Mouse (Mus musculus): ENCODE data around the gene Immp2l. TPM values are rescaled to one million over a fixed set of nuclear protein-coding genes. Genes with fewer than 3 reads are reported as not detected.

Immp2l gene
- polyA plus RNA-seq, 1 experiment from 2014 or later = 7.4 TPM

DNA sequence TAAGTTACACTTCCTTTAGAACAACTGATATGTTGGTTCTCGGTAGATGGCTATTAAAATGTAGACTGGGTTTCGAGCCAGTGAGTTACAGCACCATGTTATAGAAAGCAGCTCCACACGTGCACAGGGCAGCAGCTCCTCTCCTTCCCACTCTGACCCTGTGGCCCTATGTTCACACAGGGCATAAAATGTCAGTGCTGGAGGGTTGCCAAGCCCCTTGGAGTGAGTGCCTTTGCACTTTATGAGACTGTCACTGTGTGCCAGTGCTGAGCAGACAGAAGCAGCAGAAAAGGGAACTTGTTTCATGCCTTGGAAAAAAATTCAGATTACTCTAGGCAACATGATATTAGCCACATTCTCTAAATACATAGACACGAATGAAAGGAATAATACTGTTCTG lies 414.6 kb downstream of the Immp2l start:
- no peak overlapping the region for H3K9ac ChIP-seq
- H3K9me3 ChIP-seq (ENCODE audit: control insufficient read depth, low read length) = no peaks in the 10 kb centered on the region
- ATAC-seq (ENCODE audit: low FRiP score) (no peak; the same call in 1 of the 2 replicates), DNase-seq (ENCODE audit: low spot score) (no peak)
- no peaks in the 10 kb centered on the region for H3K27me3 ChIP-seq (ENCODE audit: control insufficient read depth, insufficient read depth, low read length)
- H3K4me1 ChIP-seq (replicated peaks; ENCODE audit: control insufficient read depth, insufficient read depth, low read length) = no peaks in the 10 kb centered on the region
- no peak overlapping the region for H3K4me2 ChIP-seq (replicated peaks)
- 60% methylated on average over 4 of the region's 4 CpGs for WGBS
- H3K4me3 ChIP-seq (replicated peaks; ENCODE audit: low read length) = no peak overlapping the region
- no peaks in the 10 kb centered on the region for H3K36me3 ChIP-seq (replicated peaks; ENCODE audit: control insufficient read depth, insufficient read depth)
- H3K27ac ChIP-seq = no peak overlapping the region

DNA sequence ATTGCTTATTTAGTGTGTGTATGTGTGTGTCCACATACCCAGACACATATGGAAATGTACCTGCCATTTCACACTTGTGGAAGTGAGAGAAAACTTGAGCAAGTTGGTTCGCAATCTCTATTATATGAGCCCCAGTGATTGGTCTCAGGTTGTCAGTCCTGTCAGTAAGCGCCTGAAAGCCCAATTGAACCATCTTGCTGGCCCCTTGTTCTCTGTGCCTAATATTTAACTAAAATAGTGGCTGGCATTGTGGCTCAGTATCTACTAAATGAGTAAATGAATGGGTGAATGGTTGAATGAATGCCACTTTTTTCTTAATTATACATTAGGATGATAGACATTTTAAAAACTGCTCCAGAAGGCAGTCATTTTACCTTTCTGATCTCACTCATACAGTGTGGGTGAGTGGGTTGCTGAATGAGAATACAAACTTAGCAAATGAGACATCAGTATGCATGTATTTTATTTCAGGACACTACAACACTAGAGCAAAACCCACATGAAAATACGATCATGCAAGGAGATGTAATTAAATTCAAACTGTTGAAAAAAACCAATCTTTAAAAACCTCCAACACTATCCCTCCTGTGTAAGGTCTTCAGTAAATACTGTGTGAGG lies 444.6 kb downstream of the Immp2l start:
- 88% methylated on average over 3 of the region's 3 CpGs for WGBS
- Histone ChIP-seq H3K4me1 (replicated peaks; ENCODE audit: control insufficient read depth, insufficient read depth, low read length) (peaks cover 4% of the 10 kb centered on the region; the same call in 1 of the 2 replicates), H3K4me2 (replicated peaks) (no peak overlapping the region), H3K27me3 (ENCODE audit: control insufficient read depth, insufficient read depth, low read length) (no peaks in the 10 kb centered on the region), H3K36me3 (replicated peaks; ENCODE audit: control insufficient read depth, insufficient read depth) (no peaks in the 10 kb centered on the region), H3K9ac (no peak overlapping the region), H3K9me3 (ENCODE audit: control insufficient read depth, low read length) (no peaks in the 10 kb centered on the region), H3K27ac (no peak overlapping the region), H3K4me3 (replicated peaks; ENCODE audit: low read length) (no peak overlapping the region)
- no peak for DNase-seq (ENCODE audit: low spot score)
- no peak for ATAC-seq (ENCODE audit: low FRiP score)

DNA sequence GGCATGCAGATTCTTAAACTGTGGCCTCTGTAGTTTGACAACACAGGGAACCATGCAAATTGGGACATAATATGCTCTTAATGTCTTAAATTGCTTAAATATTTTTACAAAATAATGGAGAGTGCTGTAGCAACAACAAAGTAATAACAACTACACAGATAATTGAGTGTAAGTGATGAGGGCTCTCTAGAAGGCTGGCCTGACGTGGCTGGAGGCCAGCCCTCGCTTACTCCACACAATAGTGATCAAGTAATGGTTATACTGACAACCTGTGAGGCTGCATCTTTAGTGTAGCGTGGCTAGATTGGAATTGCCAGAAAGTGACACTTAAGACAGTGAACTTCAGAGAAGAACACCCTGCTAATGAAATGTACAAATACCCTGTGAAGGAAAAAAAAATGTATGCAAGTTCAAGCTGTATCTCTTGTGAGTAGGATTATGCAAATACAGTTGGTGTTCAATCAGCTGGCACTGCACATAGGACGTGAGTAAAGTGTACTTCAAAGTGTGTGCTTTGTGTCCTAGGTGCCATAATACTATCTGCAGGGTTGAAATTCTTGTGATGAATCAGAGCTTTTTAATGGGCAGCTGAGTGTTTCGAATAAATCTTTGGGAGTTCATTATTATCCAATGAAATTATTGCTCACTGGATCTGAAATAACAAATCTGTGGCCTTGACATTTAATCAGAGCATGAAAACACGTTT lies 445.4 kb downstream of the Immp2l start:
- H3K4me1 ChIP-seq (replicated peaks; ENCODE audit: control insufficient read depth, insufficient read depth, low read length) = peaks cover 4% of the 10 kb centered on the region; the same call in 1 of the 2 replicates
- H3K9ac ChIP-seq = no peak overlapping the region
- no peaks in the 10 kb centered on the region for H3K27me3 ChIP-seq (ENCODE audit: control insufficient read depth, insufficient read depth, low read length)
- no peak overlapping the region for H3K4me2 ChIP-seq (replicated peaks)
- H3K36me3 ChIP-seq (replicated peaks; ENCODE audit: control insufficient read depth, insufficient read depth) = no peaks in the 10 kb centered on the region
- H3K27ac ChIP-seq = no peak overlapping the region
- no peak overlapping the region for H3K4me3 ChIP-seq (replicated peaks; ENCODE audit: low read length)
- WGBS = 55% methylated on average over 6 of the region's 6 CpGs
- no peak for DNase-seq (ENCODE audit: low spot score)
- ATAC-seq (ENCODE audit: low FRiP score) = no peak
- H3K9me3 ChIP-seq (ENCODE audit: control insufficient read depth, low read length) = no peaks in the 10 kb centered on the region

DNA sequence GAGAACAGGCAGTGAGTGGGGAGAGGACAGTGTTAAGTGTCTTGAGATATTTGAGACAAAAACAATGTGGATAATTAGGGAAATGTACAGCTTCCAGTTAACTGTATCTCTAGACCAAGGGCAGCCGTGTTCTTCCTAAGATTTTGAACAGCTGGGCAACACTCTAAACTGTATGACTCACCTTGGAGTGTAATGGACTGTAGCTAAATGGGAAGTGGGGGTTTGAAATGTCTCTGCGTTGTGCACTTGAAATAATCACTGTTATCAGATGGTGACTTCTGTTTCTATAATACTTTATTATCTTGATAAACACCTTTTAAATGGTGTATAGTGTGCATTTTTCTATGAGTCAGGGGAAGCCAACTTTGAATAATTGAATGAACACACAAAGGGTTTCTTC lies 457.6 kb downstream of the Immp2l start:
- 63% methylated on average over 2 of the region's 2 CpGs for WGBS

DNA sequence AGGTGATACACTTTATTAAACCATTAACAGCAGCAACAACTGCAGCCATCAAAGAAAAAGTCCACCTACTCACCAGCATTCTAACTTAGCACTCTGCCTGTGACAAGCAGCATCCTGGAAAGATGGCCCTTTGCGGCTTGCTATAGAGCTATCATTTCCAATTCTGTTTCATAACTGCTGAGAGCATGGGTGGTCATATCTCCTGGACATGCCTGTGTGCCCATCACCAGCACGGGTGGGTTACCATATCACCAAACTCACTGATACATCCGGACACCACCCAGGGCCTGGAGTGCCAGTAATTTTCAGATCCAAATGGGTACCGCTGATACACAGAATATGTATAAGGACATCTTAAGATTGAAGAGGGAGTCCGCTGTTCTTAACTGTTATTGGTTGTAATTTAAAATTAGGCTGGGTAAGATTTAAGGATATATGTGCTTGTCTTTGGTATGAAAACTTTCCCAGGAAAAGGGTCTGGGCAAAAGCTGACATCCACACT lies 459.3 kb downstream of the Immp2l start:
- H3K36me3 ChIP-seq (replicated peaks; ENCODE audit: control insufficient read depth, insufficient read depth) = no peaks in the 10 kb centered on the region
- peak overlapping the region; percentile 76 for H3K4me2 ChIP-seq (replicated peaks)
- H3K9ac ChIP-seq = peak overlapping the region; percentile 80
- H3K4me1 ChIP-seq (replicated peaks; ENCODE audit: control insufficient read depth, insufficient read depth, low read length) = peaks cover 22% of the 10 kb centered on the region
- ATAC-seq (ENCODE audit: low FRiP score) = no peak
- peak overlapping the region; percentile 88 for H3K27ac ChIP-seq
- 67% methylated on average over 5 of the region's 5 CpGs for WGBS
- no peak for DNase-seq (ENCODE audit: low spot score)
- H3K27me3 ChIP-seq (ENCODE audit: control insufficient read depth, insufficient read depth, low read length) = no peaks in the 10 kb centered on the region
- peak overlapping the region; percentile 55 for H3K4me3 ChIP-seq (replicated peaks; ENCODE audit: low read length)
- H3K9me3 ChIP-seq (ENCODE audit: control insufficient read depth, low read length) = no peaks in the 10 kb centered on the region

More for the DNA sequence above, 457.6 kb downstream of the Immp2l start:
- ATAC-seq (ENCODE audit: low FRiP score) = no peak
- Histone ChIP-seq H3K9ac (no peak overlapping the region), H3K4me3 (replicated peaks; ENCODE audit: low read length) (no peak overlapping the region), H3K27me3 (ENCODE audit: control insufficient read depth, insufficient read depth, low read length) (no peaks in the 10 kb centered on the region), H3K4me1 (replicated peaks; ENCODE audit: control insufficient read depth, insufficient read depth, low read length) (peaks cover 19% of the 10 kb centered on the region), H3K9me3 (ENCODE audit: control insufficient read depth, low read length) (no peaks in the 10 kb centered on the region), H3K36me3 (replicated peaks; ENCODE audit: control insufficient read depth, insufficient read depth) (no peaks in the 10 kb centered on the region), H3K4me2 (replicated peaks) (peak overlapping the region; percentile 76), H3K27ac (no peak overlapping the region)
- no peak for DNase-seq (ENCODE audit: low spot score)

DNA sequence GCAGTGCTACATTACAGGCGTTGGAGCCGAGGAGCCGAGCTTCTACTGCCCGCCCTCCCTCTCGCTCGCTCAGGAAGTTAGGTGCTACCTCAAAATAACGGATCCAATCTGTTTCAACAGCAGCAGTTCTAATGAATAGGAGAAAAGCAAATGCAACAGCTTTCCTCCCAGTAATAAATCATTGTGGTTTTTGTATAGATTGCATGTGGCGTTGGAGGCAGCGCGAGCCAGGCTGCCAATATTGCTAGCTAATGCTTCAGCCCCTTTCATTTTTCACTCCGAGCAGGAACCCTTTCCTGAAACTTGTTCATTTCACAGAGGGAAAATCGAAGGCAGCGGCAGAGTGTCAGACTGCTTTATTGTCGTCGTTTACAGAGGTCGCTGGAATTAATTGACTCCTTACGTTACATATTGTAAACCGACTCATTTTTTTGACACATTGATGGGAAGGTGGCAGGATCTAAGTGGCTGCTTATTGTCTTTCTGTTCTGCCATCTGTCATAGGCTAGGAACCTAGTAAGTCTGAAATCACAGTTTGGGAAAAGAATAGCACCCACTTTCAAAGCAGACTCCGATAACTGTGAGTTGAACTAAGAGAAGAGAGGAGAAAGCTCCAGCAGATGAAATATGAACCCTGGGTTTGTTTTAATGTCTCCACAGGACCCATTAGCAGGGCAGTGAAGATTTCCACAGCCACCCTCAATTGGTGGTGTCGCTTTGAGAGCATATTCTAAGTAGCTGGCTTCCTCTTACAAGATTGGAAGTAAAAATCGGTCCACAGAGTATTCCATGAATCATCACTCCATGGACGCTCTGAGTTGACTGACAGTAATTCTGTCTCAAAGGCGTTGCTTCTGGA lies 459.9 kb downstream of the Immp2l start:
- H3K9me3 ChIP-seq (ENCODE audit: control insufficient read depth, low read length) = no peaks in the 10 kb centered on the region
- H3K9ac ChIP-seq = peak overlapping the region; percentile 80
- H3K27ac ChIP-seq = peak overlapping the region; percentile 88
- H3K4me2 ChIP-seq (replicated peaks) = peak overlapping the region; percentile 76
- peak overlapping the region; percentile 55 for H3K4me3 ChIP-seq (replicated peaks; ENCODE audit: low read length)
- peak; percentile 62 for DNase-seq (ENCODE audit: low spot score)
- peaks cover 22% of the 10 kb centered on the region for H3K4me1 ChIP-seq (replicated peaks; ENCODE audit: control insufficient read depth, insufficient read depth, low read length)
- ATAC-seq (ENCODE audit: low FRiP score) = no peak
- no peaks in the 10 kb centered on the region for H3K36me3 ChIP-seq (replicated peaks; ENCODE audit: control insufficient read depth, insufficient read depth)
- no peaks in the 10 kb centered on the region for H3K27me3 ChIP-seq (ENCODE audit: control insufficient read depth, insufficient read depth, low read length)
- 21% methylated on average over 23 of the region's 23 CpGs for WGBS

DNA sequence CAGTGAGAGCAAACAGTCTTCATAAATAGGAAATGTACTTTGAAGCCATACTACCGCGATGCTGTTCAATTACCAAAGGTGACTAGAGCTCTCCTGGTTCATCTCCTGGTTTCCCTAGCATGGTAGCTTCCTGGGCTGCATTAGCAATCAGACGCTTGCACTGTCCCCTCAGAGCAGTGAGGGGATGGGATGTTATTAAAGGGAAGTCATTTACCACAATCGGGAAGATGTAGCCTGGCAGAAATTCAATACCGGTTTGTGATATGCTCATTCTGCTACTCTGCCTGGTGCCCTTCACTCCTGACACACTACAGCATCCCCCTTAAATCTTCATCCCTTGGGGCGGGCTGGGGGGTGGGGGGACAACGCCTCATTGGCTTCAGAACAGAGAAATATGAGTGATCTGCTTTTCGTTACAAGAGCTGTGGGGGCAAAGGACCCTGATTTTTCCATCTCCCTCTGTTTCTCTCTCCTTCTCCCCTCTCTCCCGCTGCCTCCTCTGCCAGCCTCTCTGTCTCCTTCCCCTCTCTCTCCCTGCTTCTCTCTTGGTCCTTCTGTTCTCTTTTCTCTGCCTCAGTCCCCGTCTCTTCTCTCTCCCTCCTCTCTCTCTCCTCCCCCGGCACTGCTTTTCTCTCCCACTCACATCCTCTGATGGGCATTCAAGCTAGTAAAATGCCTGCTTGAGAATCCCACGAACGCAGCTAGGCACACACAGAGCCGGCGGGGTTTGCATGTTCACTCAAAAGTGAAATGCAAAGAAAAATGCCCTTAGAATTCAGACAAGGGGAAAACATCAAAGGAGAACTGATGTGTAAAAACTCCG lies 461.0 kb downstream of the Immp2l start:
- peak overlapping the region; percentile 80 for H3K9ac ChIP-seq
- H3K36me3 ChIP-seq (replicated peaks; ENCODE audit: control insufficient read depth, insufficient read depth) = no peaks in the 10 kb centered on the region
- H3K27ac ChIP-seq = peak overlapping the region; percentile 88
- no peaks in the 10 kb centered on the region for H3K27me3 ChIP-seq (ENCODE audit: control insufficient read depth, insufficient read depth, low read length)
- DNase-seq (ENCODE audit: low spot score) = peak; percentile 65
- no peaks in the 10 kb centered on the region for H3K9me3 ChIP-seq (ENCODE audit: control insufficient read depth, low read length)
- ATAC-seq (ENCODE audit: low FRiP score) = peak; percentile 49
- H3K4me2 ChIP-seq (replicated peaks) = peak overlapping the region; percentile 76
- H3K4me3 ChIP-seq (replicated peaks; ENCODE audit: low read length) = peak overlapping the region; percentile 55
- WGBS = 10% methylated on average over 16 of the region's 16 CpGs
- H3K4me1 ChIP-seq (replicated peaks; ENCODE audit: control insufficient read depth, insufficient read depth, low read length) = peaks cover 22% of the 10 kb centered on the region

DNA sequence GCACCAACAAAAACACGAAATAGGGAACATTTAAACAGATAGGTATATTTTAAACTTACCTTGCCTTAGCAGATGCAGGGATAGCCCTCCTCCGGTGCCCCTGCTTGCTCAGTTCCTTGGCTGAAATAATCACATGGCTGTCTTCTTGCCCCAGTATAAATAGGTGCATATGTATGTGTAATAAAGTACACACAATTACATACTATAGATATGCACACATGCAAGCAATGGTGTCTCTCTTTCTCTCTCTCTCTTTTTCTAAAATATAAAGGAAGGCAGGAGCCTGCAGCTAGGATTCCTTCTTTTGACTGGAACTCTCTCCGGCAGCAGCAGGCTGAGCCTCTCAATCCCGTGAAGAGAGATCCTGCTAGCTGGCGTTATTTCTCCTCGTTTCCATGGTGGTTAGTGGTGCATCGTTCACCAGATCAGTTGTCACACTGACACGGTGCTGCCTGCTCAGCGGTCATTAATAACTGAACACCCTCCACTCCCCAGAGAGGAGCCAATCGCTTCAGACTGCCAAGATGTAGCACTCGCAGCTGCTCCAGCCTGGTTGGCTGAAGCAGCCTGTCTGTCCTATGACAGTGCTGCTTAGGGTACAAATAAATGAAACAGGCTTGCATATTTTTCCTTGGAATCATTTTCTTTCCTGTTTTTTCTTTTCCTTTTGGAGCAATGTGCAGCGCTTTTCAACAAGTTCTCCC lies 461.8 kb downstream of the Immp2l start:
- peak overlapping the region; percentile 80 for H3K9ac ChIP-seq
- DNase-seq (ENCODE audit: low spot score) = peak; percentile 81
- peak overlapping the region; percentile 76 for H3K4me2 ChIP-seq (replicated peaks)
- no peaks in the 10 kb centered on the region for H3K9me3 ChIP-seq (ENCODE audit: control insufficient read depth, low read length)
- no peaks in the 10 kb centered on the region for H3K36me3 ChIP-seq (replicated peaks; ENCODE audit: control insufficient read depth, insufficient read depth)
- peak overlapping the region; percentile 55 for H3K4me3 ChIP-seq (replicated peaks; ENCODE audit: low read length)
- peak; percentile 94 for ATAC-seq (ENCODE audit: low FRiP score)
- H3K4me1 ChIP-seq (replicated peaks; ENCODE audit: control insufficient read depth, insufficient read depth, low read length) = peaks cover 22% of the 10 kb centered on the region
- H3K27ac ChIP-seq = peak overlapping the region; percentile 88
- 7% methylated on average over 12 of the region's 12 CpGs for WGBS
- no peaks in the 10 kb centered on the region for H3K27me3 ChIP-seq (ENCODE audit: control insufficient read depth, insufficient read depth, low read length)

Measured in hindbrain, embryonic 14.5 days (tissue).